Mouse (Mus musculus) embryo, embryonic 10.5 days (tissue): ENCODE measurements at regions not wholly inside any gene's neighbourhood (a gene's known extent, or its start where the extent isn't known, plus 50 kb on each side); places are given as distances from the start of the nearest gene placed in this dataset.

Experiments used
- DNase-seq: peaks from one replicate; pipeline ENCODE4 v3.0.0-alpha.2; 2015; ENCODE audit warnings: low spot score

- no peak for DNase-seq
Measured at GRCm38 (mm10) chr10:19067623-19068022, 52.2 kb upstream of the Tnfaip3 start.

GRCm38 (mm10) chr10:19066821-19067350, 51.4 kb upstream of the Tnfaip3 start:
- no peak for DNase-seq
